Mouse (Mus musculus): Measurements from ENCODE around the gene Iqgap1. TPM values are rescaled to one million over a fixed set of nuclear protein-coding genes. Genes with fewer than 3 reads are reported as not detected.

The Iqgap1 gene
- total and polyA plus RNA-seq, 2 experiments = 2.8 to 7.8 TPM

DNA sequence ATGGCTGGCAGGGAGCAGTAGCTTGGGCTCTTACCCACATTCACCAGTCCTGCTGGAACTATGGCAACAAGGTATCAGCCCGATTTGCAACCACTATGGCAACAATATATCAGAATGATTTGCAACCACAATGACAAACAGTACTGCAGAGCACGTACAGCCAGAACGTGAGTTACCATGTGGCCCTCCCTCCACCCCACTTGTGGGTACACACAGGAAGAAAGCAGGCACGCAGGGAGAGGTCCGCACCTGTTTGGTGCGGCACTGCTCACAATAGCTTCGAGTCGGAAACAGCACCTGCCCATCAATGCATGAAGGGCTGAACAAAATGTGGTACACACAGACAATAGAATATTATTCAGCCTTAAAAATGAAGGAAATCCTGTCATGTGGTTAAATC is 107.3 kb downstream of the Iqgap1 start:
- WGBS = 92% methylated on average over 8 of the region's 8 CpGs
- H3K36me3 ChIP-seq (ENCODE audit: control insufficient read depth, insufficient read depth, low read length) = peaks cover 9% of the 10 kb centered on the region; the same call in 1 of the 2 replicates
- H3K4me1 ChIP-seq (ENCODE audit: control insufficient read depth, insufficient read depth, low read length) = no peaks in the 10 kb centered on the region
- TF ChIP-seq POLR2A (IDR thresholded peaks at IDR 0.05; ENCODE audit: extremely low read depth, insufficient read depth, low read length) = no peak
- TF ChIP-seq CTCF (IDR thresholded peaks at IDR 0.05; ENCODE audit: low read depth, low read length) = no peak
- H3K4me3 ChIP-seq (ENCODE audit: insufficient read depth, low read depth, low read length) = no peak overlapping the region
- H3K9ac ChIP-seq (ENCODE audit: low read depth, low read length) = no peak overlapping the region
- H3K27ac ChIP-seq (replicated peaks; ENCODE audit: insufficient read depth, low read depth, low read length) = no peak overlapping the region
- H3K79me2 ChIP-seq (ENCODE audit: control insufficient read depth, insufficient read depth, low read length) = no peaks in the 10 kb centered on the region
- DNase-seq (ENCODE audit: extremely low read depth, low read depth, low spot score) = no peak
- H3K27me3 ChIP-seq (ENCODE audit: control insufficient read depth, insufficient read depth, low read length) = no peaks in the 10 kb centered on the region

- Histone ChIP-seq H3K4me1 (ENCODE audit: control insufficient read depth, insufficient read depth, low read length) (no peaks in the 10 kb centered on the region), H3K4me3 (ENCODE audit: insufficient read depth, low read depth, low read length) (no peak overlapping the region), H3K9ac (ENCODE audit: low read depth, low read length) (no peak overlapping the region), H3K79me2 (ENCODE audit: control insufficient read depth, insufficient read depth, low read length) (no peaks in the 10 kb centered on the region), H3K27me3 (ENCODE audit: control insufficient read depth, insufficient read depth, low read length) (no peaks in the 10 kb centered on the region), H3K36me3 (ENCODE audit: control insufficient read depth, insufficient read depth, low read length) (peaks cover 3% of the 10 kb centered on the region; the same call in 1 of the 2 replicates), H3K27ac (replicated peaks; ENCODE audit: insufficient read depth, low read depth, low read length) (no peak overlapping the region)
- TF ChIP-seq POLR2A (IDR thresholded peaks at IDR 0.05; ENCODE audit: extremely low read depth, insufficient read depth, low read length) = no peak
- no peak for TF ChIP-seq CTCF (IDR thresholded peaks at IDR 0.05; ENCODE audit: low read depth, low read length)
- no peak for DNase-seq (ENCODE audit: extremely low read depth, low read depth, low spot score)
- 90% methylated on average over 9 of the region's 9 CpGs for WGBS
Observed at GRCm38 (mm10) chr7:80716758-80717157, 109.0 kb downstream of the Iqgap1 start.

GRCm38 (mm10) chr7:80715306-80715705 is 110.5 kb downstream of the Iqgap1 start:
- no peaks in the 10 kb centered on the region for H3K79me2 ChIP-seq (ENCODE audit: control insufficient read depth, insufficient read depth, low read length)
- DNase-seq (ENCODE audit: extremely low read depth, low read depth, low spot score) = no peak
- no peak overlapping the region for H3K4me3 ChIP-seq (ENCODE audit: insufficient read depth, low read depth, low read length)
- H3K9ac ChIP-seq (ENCODE audit: low read depth, low read length) = no peak overlapping the region
- no peaks in the 10 kb centered on the region for H3K4me1 ChIP-seq (ENCODE audit: control insufficient read depth, insufficient read depth, low read length)
- no peak overlapping the region for H3K27ac ChIP-seq (replicated peaks; ENCODE audit: insufficient read depth, low read depth, low read length)
- H3K27me3 ChIP-seq (ENCODE audit: control insufficient read depth, insufficient read depth, low read length) = no peaks in the 10 kb centered on the region
- TF ChIP-seq CTCF (IDR thresholded peaks at IDR 0.05; ENCODE audit: low read depth, low read length) (no peak), POLR2A (IDR thresholded peaks at IDR 0.05; ENCODE audit: extremely low read depth, insufficient read depth, low read length) (no peak)
- H3K36me3 ChIP-seq (ENCODE audit: control insufficient read depth, insufficient read depth, low read length) = peaks cover 3% of the 10 kb centered on the region; the same call in 1 of the 2 replicates
- WGBS = 92% methylated on average over 7 of the region's 7 CpGs

- DNase-seq (ENCODE audit: extremely low read depth, low read depth, low spot score) = peak; percentile 9
- WGBS = 79% methylated on average over 8 of the region's 8 CpGs
- TF ChIP-seq CTCF (IDR thresholded peaks at IDR 0.05; ENCODE audit: low read depth, low read length) (no peak), POLR2A (IDR thresholded peaks at IDR 0.05; ENCODE audit: extremely low read depth, insufficient read depth, low read length) (no peak)
Observed at GRCm38 (mm10) chr7:80711496-80711895, 114.3 kb downstream of the Iqgap1 start.

DNA sequence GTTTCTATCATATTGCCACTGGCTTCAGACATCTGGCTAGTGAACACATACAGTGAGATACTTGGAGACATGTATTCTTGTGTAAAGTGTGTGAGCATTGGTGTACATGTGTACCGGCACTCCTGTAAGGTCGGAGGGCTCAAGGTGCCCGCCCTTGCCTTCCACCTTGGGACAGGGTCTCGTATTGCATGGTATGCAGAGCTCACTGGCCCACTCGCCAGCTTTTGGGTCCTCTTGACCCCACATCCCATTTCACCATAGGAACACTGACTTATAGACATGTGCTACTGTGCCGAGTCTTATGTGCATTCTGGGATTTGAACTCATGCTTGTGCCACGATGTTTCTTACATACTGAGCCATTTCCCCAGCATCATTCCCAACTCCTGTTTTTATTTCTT is 115.4 kb downstream of the Iqgap1 start:
- TF ChIP-seq CTCF (IDR thresholded peaks at IDR 0.05; ENCODE audit: low read depth, low read length) (no peak), POLR2A (IDR thresholded peaks at IDR 0.05; ENCODE audit: extremely low read depth, insufficient read depth, low read length) (no peak)
- Histone ChIP-seq H3K79me2 (ENCODE audit: control insufficient read depth, insufficient read depth, low read length) (no peaks in the 10 kb centered on the region), H3K27me3 (ENCODE audit: control insufficient read depth, insufficient read depth, low read length) (no peaks in the 10 kb centered on the region), H3K4me1 (ENCODE audit: control insufficient read depth, insufficient read depth, low read length) (no peaks in the 10 kb centered on the region), H3K9ac (ENCODE audit: low read depth, low read length) (no peak overlapping the region), H3K27ac (replicated peaks; ENCODE audit: insufficient read depth, low read depth, low read length) (no peak overlapping the region), H3K4me3 (ENCODE audit: insufficient read depth, low read depth, low read length) (no peak overlapping the region), H3K36me3 (ENCODE audit: control insufficient read depth, insufficient read depth, low read length) (no peaks in the 10 kb centered on the region; the same call in 1 of the 2 replicates)
- WGBS = 95% methylated on average over 7 of the region's 7 CpGs
- no peak for DNase-seq (ENCODE audit: extremely low read depth, low read depth, low spot score)

More at GRCm38 (mm10) chr7:80711496-80711895, 114.3 kb downstream of the Iqgap1 start:
- Histone ChIP-seq H3K4me3 (ENCODE audit: insufficient read depth, low read depth, low read length) (no peak overlapping the region), H3K36me3 (ENCODE audit: control insufficient read depth, insufficient read depth, low read length) (peaks cover 3% of the 10 kb centered on the region; the same call in 1 of the 2 replicates), H3K27ac (replicated peaks; ENCODE audit: insufficient read depth, low read depth, low read length) (no peak overlapping the region), H3K4me1 (ENCODE audit: control insufficient read depth, insufficient read depth, low read length) (no peaks in the 10 kb centered on the region), H3K27me3 (ENCODE audit: control insufficient read depth, insufficient read depth, low read length) (no peaks in the 10 kb centered on the region), H3K9ac (ENCODE audit: low read depth, low read length) (no peak overlapping the region), H3K79me2 (ENCODE audit: control insufficient read depth, insufficient read depth, low read length) (no peaks in the 10 kb centered on the region)

- no peaks in the 10 kb centered on the region for H3K79me2 ChIP-seq (ENCODE audit: control insufficient read depth, insufficient read depth, low read length)
Observed at GRCm38 (mm10) chr7:80704066-80704465, 121.7 kb downstream of the Iqgap1 start.

More at GRCm38 (mm10) chr7:80704066-80704465, 121.7 kb downstream of the Iqgap1 start:
- WGBS = 84% methylated on average over 4 of the region's 4 CpGs
- no peak for DNase-seq (ENCODE audit: extremely low read depth, low read depth, low spot score)
- Histone ChIP-seq H3K4me3 (ENCODE audit: insufficient read depth, low read depth, low read length) (no peak overlapping the region), H3K27ac (replicated peaks; ENCODE audit: insufficient read depth, low read depth, low read length) (no peak overlapping the region), H3K36me3 (ENCODE audit: control insufficient read depth, insufficient read depth, low read length) (no peaks in the 10 kb centered on the region), H3K9ac (ENCODE audit: low read depth, low read length) (no peak overlapping the region), H3K4me1 (ENCODE audit: control insufficient read depth, insufficient read depth, low read length) (no peaks in the 10 kb centered on the region), H3K27me3 (ENCODE audit: control insufficient read depth, insufficient read depth, low read length) (no peaks in the 10 kb centered on the region)
- no peak for TF ChIP-seq POLR2A (IDR thresholded peaks at IDR 0.05; ENCODE audit: extremely low read depth, insufficient read depth, low read length)
- TF ChIP-seq CTCF (IDR thresholded peaks at IDR 0.05; ENCODE audit: low read depth, low read length) = no peak
